Mouse (Mus musculus) kidney, adult 2 months (tissue): ENCODE measurements around the gene Rab11fip5.

Experiments used
- CTCF ChIP-seq: fragments of 200-500 bp; conservative IDR thresholded peaks from 2 replicates; pipeline ENCODE4 v1.5.1; 2011; ENCODE audit warnings: low read depth, mild to moderate bottlenecking, control low read depth, low read length, moderate library complexity, mixed read lengths; ENCODE audit not compliant: insufficient read depth, insufficient read length
- POLR2A ChIP-seq: fragments of 200-500 bp; IDR thresholded peaks from one replicate; pipeline ENCODE4 v1.6.1; 2011; ENCODE audit warnings: low read depth, low read length, control low read depth

GRCm38 (mm10) chr6:85369181-85369860, 5.1 kb downstream of the Rab11fip5 start:
- no peak for TF ChIP-seq POLR2A
- no peak for TF ChIP-seq CTCF
